Mouse (Mus musculus): ENCODE measurements around the gene Kcnh5. TPM values are rescaled to one million over a fixed set of nuclear protein-coding genes. Genes with fewer than 3 reads are reported as not detected.

Gene Kcnh5
- polyA plus RNA-seq, 1 experiment from 2014 or later, result 0.15 TPM

- 65% methylated on average over 9 of the region's 9 CpGs for WGBS
- no peaks in the 10 kb centered on the region for H3K36me3 ChIP-seq (replicated peaks; ENCODE audit: control insufficient read depth, insufficient read depth, low read depth, low read length)
- no peak overlapping the region for H3K9ac ChIP-seq (replicated peaks; ENCODE audit: low read length)
- H3K9me3 ChIP-seq (replicated peaks; ENCODE audit: control insufficient read depth, low read length), result no peaks in the 10 kb centered on the region
- H3K27ac ChIP-seq (replicated peaks; ENCODE audit: low read depth, low read length), result no peak overlapping the region
- H3K4me3 ChIP-seq (ENCODE audit: low read depth, low read length), result no peak overlapping the region
- H3K4me1 ChIP-seq (ENCODE audit: control insufficient read depth, insufficient read depth, low read length), result no peaks in the 10 kb centered on the region
- no peak overlapping the region for H3K4me2 ChIP-seq (ENCODE audit: low read depth, low read length)
- no peak for DNase-seq (ENCODE audit: low spot score)
- ATAC-seq (replicated peaks; ENCODE audit: insufficient number of reproducible peaks, low FRiP score, low TSS enrichment, low read depth), result no peak
- no peaks in the 10 kb centered on the region for H3K27me3 ChIP-seq (ENCODE audit: control insufficient read depth, insufficient read depth, low read length)
Measured at GRCm38 (mm10) chr12:74951124-74952115, 225.7 kb downstream of the Kcnh5 start.

- 82% methylated on average over 6 of the region's 6 CpGs for WGBS
- no peak overlapping the region for H3K4me2 ChIP-seq (ENCODE audit: low read depth, low read length)
- H3K4me1 ChIP-seq (ENCODE audit: control insufficient read depth, insufficient read depth, low read length), result no peaks in the 10 kb centered on the region
- no peak overlapping the region for H3K4me3 ChIP-seq (ENCODE audit: low read depth, low read length)
- DNase-seq (ENCODE audit: low spot score) (no peak), ATAC-seq (replicated peaks; ENCODE audit: insufficient number of reproducible peaks, low FRiP score, low TSS enrichment, low read depth) (no peak)
- no peaks in the 10 kb centered on the region for H3K36me3 ChIP-seq (replicated peaks; ENCODE audit: control insufficient read depth, insufficient read depth, low read depth, low read length)
- H3K9me3 ChIP-seq (replicated peaks; ENCODE audit: control insufficient read depth, low read length), result no peaks in the 10 kb centered on the region
- H3K27me3 ChIP-seq (ENCODE audit: control insufficient read depth, insufficient read depth, low read length), result no peaks in the 10 kb centered on the region
- no peak overlapping the region for H3K9ac ChIP-seq (replicated peaks; ENCODE audit: low read length)
- H3K27ac ChIP-seq (replicated peaks; ENCODE audit: low read depth, low read length), result no peak overlapping the region
Measured at GRCm38 (mm10) chr12:74901331-74901730, 275.8 kb downstream of the Kcnh5 start.

DNA sequence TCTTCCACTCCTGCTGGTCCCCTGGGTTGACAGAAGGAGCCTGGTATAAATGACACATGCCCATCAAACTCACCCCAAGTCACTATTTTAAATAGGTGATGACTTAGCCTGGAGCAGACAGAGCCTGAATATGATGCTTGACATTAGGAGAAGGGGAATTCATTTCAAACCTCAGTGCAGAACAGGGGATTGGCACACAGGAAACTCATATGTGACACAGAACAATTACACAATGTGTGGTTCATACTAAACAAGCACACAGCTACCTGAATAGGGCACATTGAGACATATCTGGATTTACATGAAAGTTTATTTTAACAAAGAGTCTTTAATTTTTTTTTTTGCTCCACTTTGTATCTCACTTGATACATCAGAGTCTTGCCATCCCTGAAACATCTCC lies 276.4 kb downstream of the Kcnh5 start:
- Histone ChIP-seq H3K27me3 (ENCODE audit: control insufficient read depth, insufficient read depth, low read length) (no peaks in the 10 kb centered on the region), H3K27ac (replicated peaks; ENCODE audit: low read depth, low read length) (no peak overlapping the region), H3K4me1 (ENCODE audit: control insufficient read depth, insufficient read depth, low read length) (no peaks in the 10 kb centered on the region), H3K4me2 (ENCODE audit: low read depth, low read length) (no peak overlapping the region), H3K4me3 (ENCODE audit: low read depth, low read length) (no peak overlapping the region), H3K9ac (replicated peaks; ENCODE audit: low read length) (no peak overlapping the region), H3K36me3 (replicated peaks; ENCODE audit: control insufficient read depth, insufficient read depth, low read depth, low read length) (no peaks in the 10 kb centered on the region), H3K9me3 (replicated peaks; ENCODE audit: control insufficient read depth, low read length) (no peaks in the 10 kb centered on the region)
- no peak for DNase-seq (ENCODE audit: low spot score)
- no peak for ATAC-seq (replicated peaks; ENCODE audit: insufficient number of reproducible peaks, low FRiP score, low TSS enrichment, low read depth)

GRCm38 (mm10) chr12:74899055-74899454 lies 278.1 kb downstream of the Kcnh5 start:
- Histone ChIP-seq H3K4me2 (ENCODE audit: low read depth, low read length) (no peak overlapping the region), H3K9me3 (replicated peaks; ENCODE audit: control insufficient read depth, low read length) (no peaks in the 10 kb centered on the region), H3K27me3 (ENCODE audit: control insufficient read depth, insufficient read depth, low read length) (no peaks in the 10 kb centered on the region), H3K4me3 (ENCODE audit: low read depth, low read length) (no peak overlapping the region), H3K36me3 (replicated peaks; ENCODE audit: control insufficient read depth, insufficient read depth, low read depth, low read length) (no peaks in the 10 kb centered on the region), H3K27ac (replicated peaks; ENCODE audit: low read depth, low read length) (no peak overlapping the region), H3K9ac (replicated peaks; ENCODE audit: low read length) (no peak overlapping the region), H3K4me1 (ENCODE audit: control insufficient read depth, insufficient read depth, low read length) (no peaks in the 10 kb centered on the region)
- 90% methylated on average over 4 of the region's 4 CpGs for WGBS
- ATAC-seq (replicated peaks; ENCODE audit: insufficient number of reproducible peaks, low FRiP score, low TSS enrichment, low read depth), result no peak
- no peak for DNase-seq (ENCODE audit: low spot score)

DNA sequence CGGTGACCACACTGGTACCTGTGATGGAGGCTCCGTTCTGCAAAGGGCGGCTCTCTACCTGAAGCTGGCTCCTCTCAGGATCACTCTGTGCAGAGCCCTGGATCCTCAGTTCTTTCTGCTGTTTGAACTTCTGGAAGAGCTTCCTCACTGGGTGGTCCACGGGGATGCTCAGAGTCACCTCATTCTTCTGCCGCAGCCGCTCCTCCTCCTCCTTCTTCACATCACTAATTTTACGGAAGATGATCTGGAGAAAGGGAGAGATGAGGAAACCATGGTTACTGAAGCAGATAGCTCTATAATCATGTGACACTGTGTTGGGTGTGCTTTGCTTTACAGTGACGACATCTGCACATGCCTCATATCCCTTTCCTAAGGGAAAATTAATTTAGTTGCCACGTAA lies 278.9 kb downstream of the Kcnh5 start:
- no peaks in the 10 kb centered on the region for H3K4me1 ChIP-seq (ENCODE audit: control insufficient read depth, insufficient read depth, low read length)
- H3K27ac ChIP-seq (replicated peaks; ENCODE audit: low read depth, low read length), result no peak overlapping the region
- 97% methylated on average over 9 of the region's 9 CpGs for WGBS
- H3K9me3 ChIP-seq (replicated peaks; ENCODE audit: control insufficient read depth, low read length), result no peaks in the 10 kb centered on the region
- no peak overlapping the region for H3K4me3 ChIP-seq (ENCODE audit: low read depth, low read length)
- H3K4me2 ChIP-seq (ENCODE audit: low read depth, low read length), result no peak overlapping the region
- H3K36me3 ChIP-seq (replicated peaks; ENCODE audit: control insufficient read depth, insufficient read depth, low read depth, low read length), result no peaks in the 10 kb centered on the region
- H3K9ac ChIP-seq (replicated peaks; ENCODE audit: low read length), result no peak overlapping the region
- H3K27me3 ChIP-seq (ENCODE audit: control insufficient read depth, insufficient read depth, low read length), result no peaks in the 10 kb centered on the region
- DNase-seq (ENCODE audit: low spot score), result no peak
- no peak for ATAC-seq (replicated peaks; ENCODE audit: insufficient number of reproducible peaks, low FRiP score, low TSS enrichment, low read depth)

GRCm38 (mm10) chr12:74894870-74895423 lies 282.2 kb downstream of the Kcnh5 start:
- DNase-seq (ENCODE audit: low spot score) (no peak), ATAC-seq (replicated peaks; ENCODE audit: insufficient number of reproducible peaks, low FRiP score, low TSS enrichment, low read depth) (no peak)
- Histone ChIP-seq H3K27me3 (ENCODE audit: control insufficient read depth, insufficient read depth, low read length) (no peaks in the 10 kb centered on the region), H3K27ac (replicated peaks; ENCODE audit: low read depth, low read length) (no peak overlapping the region), H3K36me3 (replicated peaks; ENCODE audit: control insufficient read depth, insufficient read depth, low read depth, low read length) (no peaks in the 10 kb centered on the region), H3K4me1 (ENCODE audit: control insufficient read depth, insufficient read depth, low read length) (no peaks in the 10 kb centered on the region), H3K4me3 (ENCODE audit: low read depth, low read length) (no peak overlapping the region), H3K9me3 (replicated peaks; ENCODE audit: control insufficient read depth, low read length) (no peaks in the 10 kb centered on the region), H3K9ac (replicated peaks; ENCODE audit: low read length) (no peak overlapping the region), H3K4me2 (ENCODE audit: low read depth, low read length) (no peak overlapping the region)
- 81% methylated on average over 11 of the region's 11 CpGs for whole genome bisulfite sequencing

- H3K4me3 ChIP-seq (ENCODE audit: low read depth, low read length), result no peak overlapping the region
Measured at GRCm38 (mm10) chr12:74889419-74889818, 287.7 kb downstream of the Kcnh5 start.

GRCm38 (mm10) chr12:74887064-74887463 lies 290.1 kb downstream of the Kcnh5 start:
- H3K9me3 ChIP-seq (replicated peaks; ENCODE audit: control insufficient read depth, low read length), result no peaks in the 10 kb centered on the region

More at GRCm38 (mm10) chr12:74889419-74889818, 287.7 kb downstream of the Kcnh5 start:
- WGBS, result 50% methylated on average over 3 of the region's 3 CpGs
- DNase-seq (ENCODE audit: low spot score), result no peak
- Histone ChIP-seq H3K27me3 (ENCODE audit: control insufficient read depth, insufficient read depth, low read length) (no peaks in the 10 kb centered on the region), H3K4me2 (ENCODE audit: low read depth, low read length) (no peak overlapping the region), H3K36me3 (replicated peaks; ENCODE audit: control insufficient read depth, insufficient read depth, low read depth, low read length) (no peaks in the 10 kb centered on the region), H3K9ac (replicated peaks; ENCODE audit: low read length) (no peak overlapping the region), H3K9me3 (replicated peaks; ENCODE audit: control insufficient read depth, low read length) (no peaks in the 10 kb centered on the region), H3K4me1 (ENCODE audit: control insufficient read depth, insufficient read depth, low read length) (no peaks in the 10 kb centered on the region), H3K27ac (replicated peaks; ENCODE audit: low read depth, low read length) (no peak overlapping the region)
- no peak for ATAC-seq (replicated peaks; ENCODE audit: insufficient number of reproducible peaks, low FRiP score, low TSS enrichment, low read depth)

More at GRCm38 (mm10) chr12:74887064-74887463, 290.1 kb downstream of the Kcnh5 start:
- 64% methylated on average over 1 of the region's 1 CpGs for WGBS
- H3K36me3 ChIP-seq (replicated peaks; ENCODE audit: control insufficient read depth, insufficient read depth, low read depth, low read length), result no peaks in the 10 kb centered on the region
- H3K4me2 ChIP-seq (ENCODE audit: low read depth, low read length), result no peak overlapping the region
- no peak overlapping the region for H3K9ac ChIP-seq (replicated peaks; ENCODE audit: low read length)
- ATAC-seq (replicated peaks; ENCODE audit: insufficient number of reproducible peaks, low FRiP score, low TSS enrichment, low read depth), result no peak
- DNase-seq (ENCODE audit: low spot score), result no peak
- no peak overlapping the region for H3K4me3 ChIP-seq (ENCODE audit: low read depth, low read length)
- no peaks in the 10 kb centered on the region for H3K4me1 ChIP-seq (ENCODE audit: control insufficient read depth, insufficient read depth, low read length)
- no peak overlapping the region for H3K27ac ChIP-seq (replicated peaks; ENCODE audit: low read depth, low read length)
- no peaks in the 10 kb centered on the region for H3K27me3 ChIP-seq (ENCODE audit: control insufficient read depth, insufficient read depth, low read length)
